8 mouse cellular contexts compared by ENCODE assay signal in the genomic region with DNA sequence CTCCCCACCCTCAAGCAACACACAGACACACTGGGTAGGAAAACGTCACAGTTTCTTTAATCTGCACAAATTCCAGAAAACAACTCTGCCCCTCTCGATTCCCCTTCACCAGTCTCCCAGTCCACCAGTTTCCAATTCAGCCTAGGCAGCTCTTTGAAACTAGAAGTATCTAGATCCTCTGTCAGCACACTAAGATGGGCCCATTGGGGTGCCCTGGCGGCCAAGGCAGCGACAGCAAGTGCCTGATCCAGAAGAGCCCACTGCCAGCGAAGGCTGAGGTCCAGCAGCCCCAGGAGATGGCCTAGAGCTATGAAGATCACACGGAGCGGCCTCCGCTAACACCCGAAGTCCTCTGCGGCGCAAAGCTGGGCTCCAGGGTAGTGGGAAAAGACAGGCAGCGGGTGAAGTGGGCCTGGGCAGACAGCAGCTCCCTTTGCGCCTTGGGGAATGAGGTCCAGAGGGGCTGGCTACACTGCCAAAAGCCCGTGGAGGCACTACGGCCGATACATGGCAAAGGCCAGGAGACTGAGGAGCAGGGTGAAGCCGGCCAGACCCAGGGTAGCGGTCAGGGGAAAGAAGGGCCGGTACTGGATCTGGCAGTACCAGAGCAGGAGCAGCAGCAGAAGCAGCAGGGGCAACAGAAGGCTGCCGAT. TPM values are rescaled to one million over a fixed set of nuclear protein-coding genes. Genes with fewer than 3 reads are reported as not detected.
DNase-seq lines count a peak whose midpoint lies in the region; ATAC-seq lines count a peak whose summit lies in the region.

No protein-coding gene starts in this region.

- peak overlapping the region; percentile 95 for H3K9ac ChIP-seq in lung, embryonic 15.5 days
- peak overlapping the region; percentile 94 for H3K9ac ChIP-seq in hindbrain, embryonic 12.5 days
- peak overlapping the region; percentile 90 for H3K9ac ChIP-seq in midbrain, embryonic 15.5 days

- peak; percentile 50 to 70 for DNase-seq in adrenal gland, adult (ENCODE audit: inconsistent age in 2 of 2, low spot score in 1 of 2)
- DNase-seq in adrenal gland, postnatal 4 days (ENCODE audit: low spot score in 2 of 2) = no peak
- no peak for DNase-seq in lung, postnatal 36 days
- DNase-seq in frontal cortex, postnatal 36 days (ENCODE audit: low spot score in 2 of 2) = no peak
- no peak for DNase-seq in right cerebral cortex, postnatal 14 days

- peaks cover 33% of the 10 kb centered on the region for H3K4me1 ChIP-seq in lung, embryonic 15.5 days
- peaks cover 34% of the 10 kb centered on the region for H3K4me1 ChIP-seq in hindbrain, embryonic 12.5 days
- peaks cover 36% of the 10 kb centered on the region for H3K4me1 ChIP-seq in midbrain, embryonic 15.5 days

- WGBS in lung, embryonic 15.5 days = 47% methylated on average over 20 of the region's 20 CpGs
- 55% methylated on average over 20 of the region's 20 CpGs for WGBS in hindbrain, embryonic 12.5 days
- 57% methylated on average over 20 of the region's 20 CpGs for WGBS in midbrain, embryonic 15.5 days

- H3K4me3 ChIP-seq in lung, embryonic 15.5 days = peak overlapping the region; percentile 94
- H3K4me3 ChIP-seq in hindbrain, embryonic 12.5 days = peak overlapping the region; percentile 84
- peak overlapping the region; percentile 74 for H3K4me3 ChIP-seq in midbrain, embryonic 15.5 days

- 0 out of 2 replicates have a peak, but pooled peaks have one; percentile 3 for ATAC-seq in lung, embryonic 15.5 days (ENCODE audit: borderline replicate concordance, extremely low read depth, low FRiP score, low TSS enrichment)
- ATAC-seq in hindbrain, embryonic 12.5 days (ENCODE audit: low FRiP score) = no peak
- 0 out of 2 replicates have a peak, but pooled peaks have one; percentile 0 for ATAC-seq in midbrain, embryonic 15.5 days (replicated peaks)

- peaks cover 26% of the 10 kb centered on the region for H3K36me3 ChIP-seq in lung, embryonic 15.5 days
- H3K36me3 ChIP-seq in hindbrain, embryonic 12.5 days = peaks cover 24% of the 10 kb centered on the region
- H3K36me3 ChIP-seq in midbrain, embryonic 15.5 days (replicated peaks) = 0 out of 2 replicates have a peak, but pooled peaks cover 3% of the 10 kb centered on the region

- peak overlapping the region; percentile 83 for H3K4me2 ChIP-seq in lung, embryonic 15.5 days
- H3K4me2 ChIP-seq in hindbrain, embryonic 12.5 days (replicated peaks) = peak overlapping the region; percentile 96
- H3K4me2 ChIP-seq in midbrain, embryonic 15.5 days = peak overlapping the region; percentile 96

- H3K9me3 ChIP-seq in lung, embryonic 15.5 days = no peaks in the 10 kb centered on the region
- no peaks in the 10 kb centered on the region for H3K9me3 ChIP-seq in hindbrain, embryonic 12.5 days (replicated peaks)
- H3K9me3 ChIP-seq in midbrain, embryonic 15.5 days = no peaks in the 10 kb centered on the region

- H3K27ac ChIP-seq in lung, embryonic 15.5 days = peak overlapping the region; percentile 88
- H3K27ac ChIP-seq in hindbrain, embryonic 12.5 days = peak overlapping the region; percentile 88
- peak overlapping the region; percentile 88 for H3K27ac ChIP-seq in midbrain, embryonic 15.5 days

- no peaks in the 10 kb centered on the region for H3K27me3 ChIP-seq in lung, embryonic 15.5 days
- H3K27me3 ChIP-seq in hindbrain, embryonic 12.5 days = 0 out of 2 replicates have a peak, but pooled peaks cover 3% of the 10 kb centered on the region
- H3K27me3 ChIP-seq in midbrain, embryonic 15.5 days (replicated peaks) = no peaks in the 10 kb centered on the region

RNA-seq across cellular contexts. Expression of gene Fastk, which starts 0.5 kb away (rescaled TPM):
- total RNA-seq in adrenal gland, postnatal 4 days (2021) = 100 to 1,000 TPM; 108 to 127 TPM
- polyA plus RNA-seq in lung, embryonic 15.5 days (2015; fragmentation: Nextera tagmentation; extraction: Ambion mirVana) = 91.2 and 96.3 TPM in 2 replicates
- 109 and 113 TPM in 2 replicates for polyA plus RNA-seq in hindbrain, embryonic 12.5 days (2016; fragmentation: Nextera tagmentation; extraction: Ambion mirVana)
- polyA plus RNA-seq in midbrain, embryonic 15.5 days (2015; fragmentation: Nextera tagmentation; extraction: Ambion mirVana) = 96.6 and 104 TPM in 2 replicates

RNA-seq across cellular contexts. Expression of gene Tmub1, which starts 2.1 kb away (rescaled TPM):
- 10 to 100 TPM; 11.1 to 11.3 TPM for total RNA-seq in adrenal gland, postnatal 4 days (2021)
- 15.9 and 18.7 TPM in 2 replicates for polyA plus RNA-seq in lung, embryonic 15.5 days (2015; fragmentation: Nextera tagmentation; extraction: Ambion mirVana)
- polyA plus RNA-seq in hindbrain, embryonic 12.5 days (2016; fragmentation: Nextera tagmentation; extraction: Ambion mirVana) = 32.6 and 36.7 TPM in 2 replicates
- 62.9 and 63.7 TPM in 2 replicates for polyA plus RNA-seq in midbrain, embryonic 15.5 days (2015; fragmentation: Nextera tagmentation; extraction: Ambion mirVana)

RNA-seq across cellular contexts. Expression of gene Agap3, which starts 6.4 kb away (rescaled TPM):
- total RNA-seq in adrenal gland, postnatal 4 days (2021) = 10 to 100 TPM; 88.4 to 89.2 TPM
- polyA plus RNA-seq in lung, embryonic 15.5 days (2015; fragmentation: Nextera tagmentation; extraction: Ambion mirVana) = 41.3 and 42.8 TPM in 2 replicates
- polyA plus RNA-seq in hindbrain, embryonic 12.5 days (2016; fragmentation: Nextera tagmentation; extraction: Ambion mirVana) = 83.7 and 86.2 TPM in 2 replicates
- polyA plus RNA-seq in midbrain, embryonic 15.5 days (2015; fragmentation: Nextera tagmentation; extraction: Ambion mirVana) = 122 and 124 TPM in 2 replicates

RNA-seq across cellular contexts. Expression of gene Slc4a2, which starts 21.9 kb away (rescaled TPM):
- 10 to 100 TPM; 60.8 to 70.1 TPM for total RNA-seq in adrenal gland, postnatal 4 days (2021)
- 40.4 and 44.4 TPM in 2 replicates for polyA plus RNA-seq in lung, embryonic 15.5 days (2015; fragmentation: Nextera tagmentation; extraction: Ambion mirVana)
- polyA plus RNA-seq in hindbrain, embryonic 12.5 days (2016; fragmentation: Nextera tagmentation; extraction: Ambion mirVana) = 38.1 and 39.9 TPM in 2 replicates
- polyA plus RNA-seq in midbrain, embryonic 15.5 days (2015; fragmentation: Nextera tagmentation; extraction: Ambion mirVana) = 23.1 and 26.1 TPM in 2 replicates

RNA-seq across cellular contexts. Expression of gene Cdk5, which starts 22.2 kb away (rescaled TPM):
- total RNA-seq in adrenal gland, postnatal 4 days (2021) = 10 to 100 TPM; 42.6 to 43.9 TPM
- polyA plus RNA-seq in lung, embryonic 15.5 days (2015; fragmentation: Nextera tagmentation; extraction: Ambion mirVana) = 38.6 and 43.4 TPM in 2 replicates
- 61.0 and 63.8 TPM in 2 replicates for polyA plus RNA-seq in hindbrain, embryonic 12.5 days (2016; fragmentation: Nextera tagmentation; extraction: Ambion mirVana)
- 120 and 121 TPM in 2 replicates for polyA plus RNA-seq in midbrain, embryonic 15.5 days (2015; fragmentation: Nextera tagmentation; extraction: Ambion mirVana)

Comparison
In these comparisons a context has a peak if more than half of its experiments do, and no peak if none do; other contexts are left out.
1. DNase-seq: peak in adrenal gland, adult (2 of 2); none in adrenal gland, postnatal 4 days (0 of 2), lung, postnatal 36 days (single experiment), frontal cortex, postnatal 36 days (0 of 2) and right cerebral cortex, postnatal 14 days (single experiment).
2. Peak in every context shown above with its lines, with median percentiles within 50 percentile points of each other: H3K27ac ChIP-seq, H3K4me2 ChIP-seq, H3K4me3 ChIP-seq and H3K9ac ChIP-seq.